ENCODE assay signal across 20 mouse cellular contexts in the genomic region with DNA sequence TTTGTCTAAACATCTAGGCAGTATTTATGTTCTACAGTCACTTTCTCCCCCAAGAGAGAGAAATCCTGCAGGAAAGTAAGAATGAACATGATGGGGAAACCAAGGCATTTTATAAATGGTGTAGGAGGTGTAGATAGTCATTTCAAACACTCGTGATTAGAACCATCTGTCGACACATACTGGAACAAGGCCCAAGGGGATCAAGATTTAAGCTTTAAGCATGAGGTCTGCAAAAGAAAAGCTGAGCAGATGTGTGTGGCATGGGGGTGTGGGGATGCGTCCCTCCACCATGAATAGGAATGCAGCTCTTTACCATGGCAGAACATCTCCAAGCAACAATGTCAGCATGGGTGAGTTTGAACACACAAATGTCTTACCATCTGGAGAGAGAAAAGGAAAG. TPM values are rescaled to one million over a fixed set of nuclear protein-coding genes. Genes with fewer than 3 reads are reported as not detected.
DNase-seq lines count a peak whose midpoint lies in the region; ATAC-seq and TF ChIP-seq lines count a peak whose summit lies in the region.
"Had no signal": no experiment of that assay in that cellular context is flagged by ENCODE, and none has a peak within 500 bp of the region (broad histone marks: within the 10 kb centered on the region; RNA-seq: fewer than 3 reads in every experiment).

No protein-coding gene starts in this region.

- H3K9ac ChIP-seq in forebrain, embryonic 14.5 days (ENCODE audit: low read length) = no peak overlapping the region
- no peak overlapping the region for H3K9ac ChIP-seq in forebrain, embryonic 15.5 days (replicated peaks)
- H3K9ac ChIP-seq in limb, embryonic 14.5 days (ENCODE audit: low read depth, low read length, severe bottlenecking) = no peak overlapping the region
- H3K9ac ChIP-seq: heart, embryonic 12.5 days; liver, embryonic 14.5 days; neural tube, embryonic 15.5 days had no signal

- H3K4me3 ChIP-seq in forebrain, embryonic 14.5 days (ENCODE audit: low read depth, low read length) = no peak overlapping the region
- H3K4me3 ChIP-seq in forebrain, embryonic 15.5 days = no peak overlapping the region
- no peak overlapping the region for H3K4me3 ChIP-seq in limb, embryonic 14.5 days (replicated peaks; ENCODE audit: low read length)
- no peak overlapping the region for H3K4me3 ChIP-seq in limb, embryonic 10.5 days
- no peak overlapping the region for H3K4me3 ChIP-seq in midbrain, embryonic 10.5 days
- H3K4me3 ChIP-seq: heart, embryonic 12.5 days; neural tube, embryonic 15.5 days had no signal

- no peaks in the 10 kb centered on the region for H3K27me3 ChIP-seq in forebrain, embryonic 14.5 days (replicated peaks; ENCODE audit: control insufficient read depth, insufficient read depth, low read length)
- H3K27me3 ChIP-seq in forebrain, embryonic 15.5 days = no peaks in the 10 kb centered on the region
- no peaks in the 10 kb centered on the region for H3K27me3 ChIP-seq in limb, embryonic 14.5 days (ENCODE audit: control insufficient read depth, insufficient read depth, low read length)
- H3K27me3 ChIP-seq in limb, embryonic 10.5 days (ENCODE audit: low read depth, poor library complexity, severe bottlenecking) = no peaks in the 10 kb centered on the region
- no peaks in the 10 kb centered on the region for H3K27me3 ChIP-seq in midbrain, embryonic 10.5 days (ENCODE audit: low read depth, poor library complexity, severe bottlenecking)
- H3K27me3 ChIP-seq: heart, embryonic 12.5 days; neural tube, embryonic 15.5 days had no signal

- ATAC-seq in forebrain, embryonic 14.5 days = no peak; the same call in 1 of the 2 replicates
- no peak for ATAC-seq in forebrain, embryonic 15.5 days (replicated peaks)
- ATAC-seq in limb, embryonic 14.5 days (ENCODE audit: low FRiP score, low read depth) = no peak
- ATAC-seq: hindbrain, embryonic 16.5 days; lung, postnatal 0 days had no signal

- peak; percentile 27 for DNase-seq in forebrain, embryonic 14.5 days (ENCODE audit: low spot score)
- peak; percentile 29 for DNase-seq in limb, embryonic 14.5 days (ENCODE audit: low spot score)
- no peak for DNase-seq in limb, embryonic 10.5 days (ENCODE audit: low spot score)
- DNase-seq in embryo, embryonic 10.5 days (ENCODE audit: low spot score) = peak; percentile 47
- peak; percentile 43 to 69 for DNase-seq in left cerebral cortex, postnatal 25 days (ENCODE audit: low spot score in 2 of 2)
- DNase-seq in midbrain, embryonic 10.5 days (ENCODE audit: low spot score) = no peak
- DNase-seq in adrenal gland, adult 8-10 months = no peak
- DNase-seq: cerebellum, adult 2 months; gastrocnemius, postnatal 36 days; heart, postnatal 36 days; kidney, adult 11 months; kidney, postnatal 10 days had no signal

- intact Hi-C loops in left cerebral cortex, postnatal 25 days (cut with DNase I) = no loop called here

- H3K36me3 ChIP-seq in forebrain, embryonic 14.5 days (ENCODE audit: control insufficient read depth, insufficient read depth, low read length) = no peaks in the 10 kb centered on the region
- H3K36me3 ChIP-seq in forebrain, embryonic 15.5 days = no peaks in the 10 kb centered on the region
- no peaks in the 10 kb centered on the region for H3K36me3 ChIP-seq in limb, embryonic 14.5 days (ENCODE audit: control insufficient read depth, insufficient read depth, low read length)
- no peaks in the 10 kb centered on the region for H3K36me3 ChIP-seq in limb, embryonic 10.5 days
- H3K36me3 ChIP-seq in midbrain, embryonic 10.5 days = no peaks in the 10 kb centered on the region
- H3K36me3 ChIP-seq: heart, embryonic 12.5 days; neural tube, embryonic 15.5 days had no signal

- 49% methylated on average over 3 of the region's 3 CpGs for WGBS in forebrain, embryonic 14.5 days
- 49% methylated on average over 3 of the region's 3 CpGs for WGBS in forebrain, embryonic 15.5 days
- WGBS in limb, embryonic 14.5 days = 19% methylated on average over 3 of the region's 3 CpGs
- 73% methylated on average over 3 of the region's 3 CpGs for WGBS in limb, embryonic 10.5 days
- WGBS in midbrain, embryonic 10.5 days = 76% methylated on average over 3 of the region's 3 CpGs

- no peak for TF ChIP-seq POLR2A in limb, embryonic 14.5 days (IDR thresholded peaks at IDR 0.05; ENCODE audit: borderline replicate concordance, extremely low read depth, insufficient read depth, insufficient read length)

- H3K4me2 ChIP-seq in forebrain, embryonic 14.5 days (ENCODE audit: low read length) = no peak overlapping the region
- no peak overlapping the region for H3K4me2 ChIP-seq in forebrain, embryonic 15.5 days (replicated peaks)
- H3K4me2 ChIP-seq in limb, embryonic 14.5 days (replicated peaks; ENCODE audit: low read depth, low read length, severe bottlenecking) = no peak overlapping the region
- H3K4me2 ChIP-seq: heart, embryonic 12.5 days; neural tube, embryonic 15.5 days had no signal

- H3K9me3 ChIP-seq in forebrain, embryonic 14.5 days (replicated peaks; ENCODE audit: control insufficient read depth, low read length) = no peaks in the 10 kb centered on the region
- H3K9me3 ChIP-seq in forebrain, embryonic 15.5 days = no peaks in the 10 kb centered on the region
- no peaks in the 10 kb centered on the region for H3K9me3 ChIP-seq in limb, embryonic 14.5 days (ENCODE audit: control insufficient read depth, low read length)
- no peaks in the 10 kb centered on the region for H3K9me3 ChIP-seq in limb, embryonic 10.5 days (replicated peaks)
- no peaks in the 10 kb centered on the region for H3K9me3 ChIP-seq in midbrain, embryonic 10.5 days (replicated peaks)
- H3K9me3 ChIP-seq: heart, embryonic 12.5 days; neural tube, embryonic 15.5 days had no signal

- H3K27ac ChIP-seq in forebrain, embryonic 14.5 days (ENCODE audit: low read depth, low read length) = no peak overlapping the region
- no peak overlapping the region for H3K27ac ChIP-seq in forebrain, embryonic 15.5 days (replicated peaks)
- H3K27ac ChIP-seq in limb, embryonic 14.5 days (replicated peaks; ENCODE audit: low read depth, low read length) = no peak overlapping the region
- H3K27ac ChIP-seq in limb, embryonic 10.5 days = no peak overlapping the region
- H3K27ac ChIP-seq in midbrain, embryonic 10.5 days (replicated peaks) = no peak overlapping the region
- H3K27ac ChIP-seq: liver, embryonic 14.5 days; neural tube, embryonic 15.5 days had no signal

- H3K4me1 ChIP-seq in forebrain, embryonic 14.5 days (ENCODE audit: control insufficient read depth, insufficient read depth, low read length) = peaks cover 8% of the 10 kb centered on the region
- H3K4me1 ChIP-seq in forebrain, embryonic 15.5 days = peaks cover 18% of the 10 kb centered on the region
- H3K4me1 ChIP-seq in limb, embryonic 14.5 days (ENCODE audit: control insufficient read depth, insufficient read depth, low read length) = peaks cover 7% of the 10 kb centered on the region; the same call in 1 of the 2 replicates
- H3K4me1 ChIP-seq in limb, embryonic 10.5 days = peaks cover 8% of the 10 kb centered on the region
- H3K4me1 ChIP-seq in midbrain, embryonic 10.5 days = peaks cover 14% of the 10 kb centered on the region
- H3K4me1 ChIP-seq: heart, embryonic 12.5 days had no signal

RNA-seq across cellular contexts. Expression of gene Sv2b, which starts 23.2 kb away (rescaled TPM):
- polyA plus RNA-seq in forebrain, embryonic 14.5 days (2014; fragmentation: Nextera tagmentation; extraction: Ambion mirVana) = 8.4 and 10.4 TPM in 2 replicates
- polyA plus RNA-seq in forebrain, embryonic 15.5 days (2015; fragmentation: Nextera tagmentation; extraction: Ambion mirVana) = 9.7 and 10.0 TPM in 2 replicates
- polyA plus RNA-seq in limb, embryonic 14.5 days (2012; rRNA removed) = 1.1 and 1.2 TPM in 2 replicates
- 2.1 and 2.5 TPM in 2 replicates for polyA plus RNA-seq in limb, embryonic 14.5 days (2014; fragmentation: Nextera tagmentation; extraction: Ambion mirVana)
- 0.20 and 1.3 TPM in 2 replicates for polyA plus RNA-seq in limb, embryonic 10.5 days (2016; fragmentation: Nextera tagmentation; extraction: Ambion mirVana)
- total RNA-seq in left cerebral cortex, postnatal 25 days (2021) = 100 to 1,000 TPM; 358 to 398 TPM
- 1.6 and 2.4 TPM in 2 replicates for polyA plus RNA-seq in midbrain, embryonic 10.5 days (2016; fragmentation: Nextera tagmentation; extraction: Ambion mirVana)
- total RNA-seq in adrenal gland, adult 8-10 months (2022) = under 1 TPM; 0.29 to 0.46 (median 0.40) TPM
- total RNA-seq: common myeloid progenitor, adult 5-6 weeks; megakaryocyte, adult 5-6 weeks had no signal

Comparison
In these comparisons a context has a peak if more than half of its experiments do, and no peak if none do; other contexts are left out.
1. DNase-seq: peak in forebrain, embryonic 14.5 days (single experiment), limb, embryonic 14.5 days (single experiment), embryo, embryonic 10.5 days (single experiment) and left cerebral cortex, postnatal 25 days (2 of 2); none in limb, embryonic 10.5 days (single experiment), midbrain, embryonic 10.5 days (single experiment) and adrenal gland, adult 8-10 months (single experiment).